Mouse (Mus musculus) right cerebral cortex, postnatal 25 days (tissue): ENCODE results near the gene Stx16.

Source experiments
- DNase-seq: peaks from one replicate; pipeline ENCODE4 v3.0.0; 2022

Stx16 gene

DNA sequence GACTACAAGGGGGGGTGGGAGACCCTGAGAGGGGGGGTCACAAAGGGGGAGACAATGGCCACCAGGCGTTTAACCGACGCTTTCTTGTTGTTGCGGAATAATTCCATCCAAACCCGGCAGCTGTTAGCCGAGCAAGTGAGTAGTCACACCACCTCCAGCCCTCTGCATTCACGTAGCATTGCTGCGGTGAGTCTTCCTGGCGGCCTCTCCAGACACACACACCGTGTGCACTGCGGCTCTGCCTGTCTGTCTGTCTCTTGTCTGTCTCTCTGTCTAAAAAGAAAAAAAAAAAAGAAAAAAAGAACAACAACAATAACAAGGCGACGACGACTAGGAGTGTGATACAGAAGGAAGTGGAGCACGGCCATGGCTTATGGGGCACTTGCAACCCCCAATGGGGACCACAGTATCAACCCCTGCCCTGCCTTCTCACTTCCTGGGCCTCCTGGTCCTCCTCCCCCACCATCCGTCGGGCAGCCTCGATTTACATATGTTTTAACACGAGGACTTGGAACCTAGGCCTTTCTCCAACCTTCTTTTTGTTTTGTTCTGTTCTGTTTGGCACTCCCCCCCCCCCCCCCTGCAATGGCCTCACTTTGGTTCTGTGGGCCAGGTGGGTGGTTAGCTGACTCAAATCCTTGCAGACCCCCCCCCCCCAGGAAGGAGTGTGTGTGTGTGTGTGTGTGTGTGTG is 1.0 kb downstream of the Stx16 start:
- DNase-seq: peak; percentile 18

DNA sequence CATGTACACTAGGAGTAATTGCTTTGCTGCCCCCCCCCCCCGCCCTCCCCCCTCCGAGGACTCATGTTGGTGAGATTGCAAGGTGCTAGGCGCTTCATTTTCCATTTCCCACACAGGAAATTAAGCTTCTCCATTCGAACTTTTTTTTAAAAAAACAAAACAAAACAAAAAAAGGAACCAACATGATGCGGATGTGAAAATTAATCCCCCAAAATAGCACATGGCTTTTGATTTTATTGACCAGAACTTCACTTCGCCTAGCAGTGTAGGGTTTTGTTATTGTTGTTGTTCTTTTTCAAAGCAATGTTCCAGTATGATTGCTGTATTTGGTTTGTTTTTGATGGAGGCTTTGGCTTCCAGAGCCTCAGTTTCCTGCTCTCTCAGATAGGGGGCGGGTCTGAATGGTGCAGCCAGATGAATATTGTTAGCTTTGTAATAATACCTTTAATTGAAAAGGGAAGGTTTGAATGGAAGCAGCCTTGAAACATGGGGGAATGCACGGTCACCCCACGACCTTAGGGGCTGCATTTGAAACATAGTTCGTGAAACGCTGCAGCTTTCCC is 1.7 kb downstream of the Stx16 start:
- no peak for DNase-seq

GRCm38 (mm10) chr2:174081833-174082232 is 5.7 kb downstream of the Stx16 start:
- DNase-seq: no peak

- no peak for DNase-seq
These were observed 6.3 kb downstream of the Stx16 start for GRCm38 (mm10) chr2:174082380-174082918.

DNA sequence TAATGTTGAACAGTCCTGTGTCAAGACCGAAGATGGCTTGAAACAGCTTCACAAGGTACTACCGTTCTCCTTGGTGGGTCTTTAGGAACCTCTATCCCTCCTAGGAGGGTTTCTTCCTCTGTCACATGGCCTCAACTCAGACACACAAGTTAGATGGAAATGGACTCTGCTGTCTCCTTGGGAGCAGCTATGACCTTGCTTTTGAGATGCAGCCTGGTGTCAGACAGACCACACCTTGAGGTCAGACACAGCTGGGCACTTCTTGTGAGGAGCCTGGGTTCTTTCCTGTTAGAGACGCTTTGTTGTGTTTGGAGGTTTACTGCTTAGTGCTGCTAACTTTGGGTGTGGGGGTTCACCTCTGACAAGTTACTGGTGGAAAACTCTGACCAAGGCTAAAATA is 19.0 kb downstream of the Stx16 start:
- DNase-seq: no peak

GRCm38 (mm10) chr2:174102399-174102798 is 26.3 kb downstream of the Stx16 start:
- DNase-seq: no peak

- no peak for DNase-seq
These were observed 27.4 kb downstream of the Stx16 start for GRCm38 (mm10) chr2:174103527-174103926.

GRCm38 (mm10) chr2:174107375-174107774 is 31.3 kb downstream of the Stx16 start:
- DNase-seq: no peak

DNA sequence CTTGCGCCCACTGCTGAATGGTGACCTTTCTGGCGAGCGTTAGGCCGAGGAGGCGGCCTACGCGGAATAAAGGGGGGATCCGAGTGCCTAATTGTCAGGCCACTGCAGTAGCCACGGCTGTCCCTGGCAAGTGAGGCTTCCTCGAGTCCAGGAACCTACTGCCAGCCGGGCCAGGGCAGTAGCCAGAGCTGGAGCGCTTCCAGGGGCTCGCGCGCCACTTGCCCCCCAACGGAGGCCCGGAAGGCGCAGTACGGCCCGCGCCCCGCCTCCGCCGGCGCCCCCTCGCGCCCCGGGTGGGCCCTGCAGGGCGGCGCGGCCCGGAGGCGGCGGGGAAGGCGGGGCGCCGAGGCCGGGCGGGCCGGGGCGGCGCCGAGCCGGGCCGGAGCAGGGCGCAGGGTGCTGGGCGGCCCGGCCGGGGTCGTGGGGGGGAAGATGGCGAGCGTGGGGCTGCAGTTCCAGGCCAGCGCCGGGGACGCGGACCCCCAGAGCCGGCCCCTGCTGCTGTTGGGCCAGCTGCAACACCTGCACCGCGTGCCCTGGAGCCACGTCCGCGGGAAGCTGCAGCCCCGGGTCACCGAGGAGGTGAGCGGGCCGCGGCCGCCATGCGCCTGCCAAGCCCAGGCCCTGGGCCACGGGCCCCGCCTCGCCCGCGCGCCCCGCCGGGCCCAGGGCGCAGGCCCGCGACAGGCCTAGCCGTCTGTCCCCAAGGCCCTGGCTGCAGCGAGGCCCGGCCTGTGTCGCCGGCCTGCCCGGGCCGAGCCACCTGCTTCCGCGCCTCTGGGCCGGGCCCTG is 34.1 kb downstream of the Stx16 start, which contains the start of gene Npepl1:
Gene Npepl1, plus strand, starts transcription at position 359 of the 792 bp plus-strand sequence.
- DNase-seq: peak; percentile 52

DNA sequence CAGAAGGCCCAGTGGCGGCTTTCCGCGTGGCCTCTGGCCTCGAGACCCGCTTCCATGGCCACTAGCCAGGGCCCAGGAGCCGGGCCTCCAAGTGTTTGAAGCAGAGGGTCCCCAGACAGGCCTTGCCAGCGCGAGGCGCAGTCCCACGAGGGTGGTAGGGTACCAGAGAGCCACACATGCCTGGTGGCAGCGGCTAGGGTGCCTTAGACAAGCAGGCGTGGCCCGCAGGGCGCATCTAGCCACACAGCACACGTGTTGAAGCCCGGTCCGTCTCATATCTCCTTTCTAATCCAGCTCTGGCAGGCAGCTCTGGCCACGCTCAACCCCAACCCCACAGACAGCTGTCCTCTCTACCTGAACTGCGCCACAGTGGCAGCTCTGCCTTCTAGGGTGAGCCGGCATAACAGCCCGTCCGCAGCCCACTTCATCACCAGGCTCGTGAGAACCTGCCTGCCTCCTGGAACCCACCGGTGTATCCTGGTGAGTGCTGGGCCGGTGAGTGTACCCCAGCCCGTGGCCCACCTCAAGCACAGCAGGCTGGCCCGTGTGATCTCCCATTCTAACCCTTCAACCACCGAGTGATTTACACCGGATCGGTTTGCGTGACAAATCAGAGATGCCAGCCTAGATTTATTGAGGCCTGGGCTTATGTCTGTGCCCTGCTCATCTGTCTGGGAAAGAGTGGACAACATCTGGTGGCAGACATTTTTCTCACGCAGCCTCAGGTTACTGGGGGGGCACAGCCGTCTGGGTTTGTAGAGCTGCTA is 34.9 kb downstream of the Stx16 start:
- DNase-seq: peak; percentile 10

GRCm38 (mm10) chr2:174112931-174113330 is 36.8 kb downstream of the Stx16 start:
- no peak for DNase-seq

DNA sequence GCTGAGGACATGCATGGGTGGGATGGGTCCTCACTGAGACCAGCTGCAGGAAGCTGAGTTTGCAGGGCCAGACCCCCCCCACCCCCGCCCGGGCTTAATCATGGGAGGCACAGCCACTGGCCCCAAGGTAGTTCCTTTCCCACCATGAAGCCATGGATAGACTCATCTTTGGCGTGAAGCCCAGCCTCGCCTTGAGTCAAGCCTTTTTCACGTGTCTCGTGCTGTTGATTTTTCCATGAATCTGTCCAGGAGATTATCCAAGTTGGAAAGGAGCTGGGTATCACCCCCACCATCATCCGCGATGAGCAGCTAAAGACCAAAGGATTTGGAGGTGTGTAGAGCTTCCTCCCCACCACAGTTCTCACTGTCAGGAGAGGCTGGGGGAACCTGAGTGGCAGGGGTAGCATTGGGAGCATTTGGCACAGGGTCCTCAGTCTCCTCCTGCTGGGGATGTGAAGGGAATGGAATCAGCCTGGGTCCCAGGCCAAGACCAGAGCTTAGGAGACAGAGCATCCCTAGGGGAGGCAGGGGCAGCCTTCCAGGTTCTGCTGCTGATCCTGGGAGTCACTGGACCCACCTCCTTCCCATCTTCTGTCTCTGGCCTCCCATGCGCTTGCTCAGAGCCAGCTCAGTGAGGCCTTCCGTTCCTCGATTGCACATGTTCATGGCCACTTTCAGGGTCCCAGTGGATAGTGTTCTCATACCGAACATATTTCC is 38.2 kb downstream of the Stx16 start:
- DNase-seq: no peak

DNA sequence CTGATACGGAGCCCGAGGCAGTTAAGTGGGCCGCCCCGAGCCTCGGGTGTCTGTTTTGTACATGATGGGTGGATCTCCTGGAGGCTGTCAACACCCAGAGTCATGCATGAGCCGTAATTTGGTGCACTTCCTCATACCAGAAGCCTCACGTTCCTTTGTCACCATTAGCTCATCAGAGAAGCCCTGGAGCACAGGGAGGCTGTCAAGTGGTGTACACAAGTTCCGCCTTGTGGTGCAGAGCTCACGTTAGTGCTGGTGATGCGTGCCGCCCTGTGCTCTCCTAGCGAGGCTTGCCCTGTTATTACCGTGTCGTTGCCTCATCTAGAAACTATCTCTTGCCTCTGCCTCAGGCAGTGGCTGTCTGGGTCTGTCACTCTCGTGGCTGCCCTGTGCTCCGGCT is 40.8 kb downstream of the Stx16 start:
- no peak for DNase-seq

DNA sequence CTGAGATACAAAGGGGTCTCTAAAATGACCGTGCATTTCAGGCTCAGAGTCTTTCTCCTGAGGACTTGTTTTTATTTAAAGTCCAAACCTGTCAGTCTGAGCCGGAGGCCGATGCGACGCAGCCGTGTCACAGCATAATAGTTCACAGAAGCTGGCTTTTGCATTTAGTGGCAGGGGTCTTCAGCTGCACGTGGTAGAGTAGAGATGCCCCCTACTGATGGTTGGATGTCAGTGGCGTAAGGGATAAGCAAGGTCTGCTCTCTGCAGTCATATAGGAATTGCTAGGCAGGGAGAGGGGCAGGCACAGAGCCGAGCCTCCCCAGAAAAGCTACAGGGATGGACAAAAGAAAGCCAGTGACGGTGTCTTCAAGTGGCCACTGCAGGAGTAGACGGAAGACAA is 42.0 kb downstream of the Stx16 start:
- no peak for DNase-seq

DNA sequence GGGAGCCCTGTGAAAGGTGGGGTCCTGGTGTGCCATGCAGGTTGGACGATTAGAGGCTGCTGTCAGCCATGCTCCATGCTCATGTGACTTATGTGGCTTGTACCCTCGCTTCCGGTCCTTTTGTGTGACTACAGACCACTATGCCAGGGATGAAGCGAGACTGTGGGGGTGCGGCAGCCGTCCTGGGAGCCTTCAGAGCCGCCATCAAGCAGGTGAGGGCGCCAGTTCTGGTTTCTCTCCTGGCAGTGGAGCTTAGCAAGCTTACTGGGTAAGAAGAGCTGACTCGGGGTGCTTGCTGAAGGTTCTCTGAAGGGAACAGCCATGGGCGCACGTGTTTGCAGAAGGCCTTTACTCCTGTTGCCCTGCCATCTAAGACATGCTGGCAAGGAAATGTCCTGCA is 43.2 kb downstream of the Stx16 start:
- no peak for DNase-seq

- DNase-seq: no peak
These were observed 44.5 kb downstream of the Stx16 start for GRCm38 (mm10) chr2:174120631-174121030.

GRCm38 (mm10) chr2:174121411-174121947 is 45.4 kb downstream of the Stx16 start:
- DNase-seq: peak; percentile 1

DNA sequence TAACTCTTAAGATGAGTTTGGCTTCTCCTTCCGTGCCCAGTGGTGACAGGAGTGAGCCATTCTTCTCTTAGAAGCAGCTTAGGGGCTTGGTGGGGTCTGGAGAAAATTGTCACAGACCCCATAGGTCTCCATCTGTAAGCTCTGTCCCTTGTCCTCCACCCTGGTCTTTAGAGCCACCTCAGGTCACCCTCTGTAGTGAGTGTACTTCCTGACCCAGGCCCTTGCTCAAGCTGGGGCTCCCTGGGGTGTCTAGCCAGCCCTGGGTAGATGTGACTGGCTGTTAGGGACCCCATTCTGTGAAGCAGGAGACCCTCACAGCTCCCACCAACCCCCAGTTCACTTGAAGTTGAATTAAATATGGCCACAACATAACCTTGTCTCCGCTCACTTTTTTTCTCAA is 46.2 kb downstream of the Stx16 start:
- DNase-seq: no peak

DNA sequence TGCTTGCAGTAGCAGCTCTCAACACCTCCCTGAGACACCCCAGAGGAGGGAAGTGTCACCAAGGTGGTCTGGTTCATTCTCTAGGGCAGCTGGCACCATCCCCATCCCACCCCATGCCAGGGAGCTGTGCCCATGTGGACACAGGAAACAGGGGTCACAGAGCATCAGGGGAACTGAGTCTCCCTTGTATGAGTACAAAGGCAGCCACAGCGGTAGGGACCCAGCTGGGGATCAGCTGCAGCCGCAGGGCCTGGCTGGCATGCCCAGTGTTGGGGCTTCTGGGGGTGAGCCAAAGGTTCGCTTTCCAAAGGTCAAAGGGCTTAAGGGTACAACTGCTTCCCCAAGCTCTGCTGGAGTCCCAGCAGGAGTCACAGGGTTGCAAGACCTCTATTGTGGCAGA is 47.6 kb downstream of the Stx16 start:
- peak; percentile 2 for DNase-seq

DNA sequence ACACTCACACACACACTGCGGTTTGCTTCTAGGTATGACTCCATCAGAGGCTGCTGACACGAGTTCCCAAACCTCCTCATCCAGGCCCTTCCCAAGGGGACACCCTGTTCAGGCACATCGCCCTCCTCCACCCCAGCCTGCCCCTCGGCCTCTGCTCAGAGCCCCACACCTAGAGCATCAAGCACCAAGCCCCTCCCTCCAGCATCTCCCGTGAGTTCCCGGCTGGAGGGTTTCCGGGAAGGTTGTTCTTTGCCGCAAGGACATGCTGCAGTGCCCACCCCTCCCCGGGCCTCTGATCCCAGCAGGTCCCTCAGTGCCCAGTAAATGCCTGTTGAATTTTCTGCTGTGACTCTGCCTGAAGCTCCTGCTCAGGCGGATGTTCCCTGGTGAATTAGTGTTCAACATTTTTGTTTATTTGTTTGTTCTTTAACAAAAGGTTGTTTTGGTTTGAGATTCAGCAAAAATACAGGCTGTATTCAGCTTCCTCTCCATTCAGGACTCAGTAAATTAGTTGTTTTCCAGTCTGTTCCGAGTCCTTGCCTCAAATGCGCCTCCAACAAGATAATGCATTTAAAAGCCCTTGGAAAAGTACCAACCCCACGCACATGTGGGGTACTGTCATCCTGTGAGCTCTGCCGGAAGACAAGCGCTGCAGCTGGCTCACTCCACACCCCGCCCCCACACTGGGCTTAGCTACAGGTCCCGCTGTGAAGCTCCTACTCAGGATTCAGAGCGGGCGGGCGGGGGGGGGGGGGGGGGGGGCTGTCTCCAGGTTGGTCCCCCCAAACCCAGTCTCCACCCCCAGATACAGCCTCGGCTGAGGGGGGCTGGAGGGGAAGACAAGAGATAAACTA is 50.6 kb downstream of the Stx16 start:
- DNase-seq: peak; percentile 78

DNA sequence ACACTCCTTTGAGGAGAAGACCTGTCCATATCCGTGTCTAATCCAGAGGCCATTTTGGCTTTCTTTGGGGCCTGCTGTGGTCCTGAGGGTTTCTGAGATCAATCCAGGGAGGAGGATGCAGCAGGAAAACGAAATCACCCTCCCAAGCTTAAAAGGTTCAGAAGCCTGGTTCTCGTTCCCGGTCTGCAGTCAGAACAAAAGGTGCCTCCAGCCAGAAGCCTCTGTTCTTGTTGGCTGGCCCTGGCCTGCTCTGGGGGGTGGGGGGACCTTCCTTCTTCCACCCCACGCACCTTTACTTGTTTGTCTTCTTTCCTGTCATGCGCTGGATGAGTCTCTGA is 51.2 kb downstream of the Stx16 start:
- DNase-seq: no peak
